Mouse (Mus musculus): ENCODE measurements around the gene Ggact.

DNA sequence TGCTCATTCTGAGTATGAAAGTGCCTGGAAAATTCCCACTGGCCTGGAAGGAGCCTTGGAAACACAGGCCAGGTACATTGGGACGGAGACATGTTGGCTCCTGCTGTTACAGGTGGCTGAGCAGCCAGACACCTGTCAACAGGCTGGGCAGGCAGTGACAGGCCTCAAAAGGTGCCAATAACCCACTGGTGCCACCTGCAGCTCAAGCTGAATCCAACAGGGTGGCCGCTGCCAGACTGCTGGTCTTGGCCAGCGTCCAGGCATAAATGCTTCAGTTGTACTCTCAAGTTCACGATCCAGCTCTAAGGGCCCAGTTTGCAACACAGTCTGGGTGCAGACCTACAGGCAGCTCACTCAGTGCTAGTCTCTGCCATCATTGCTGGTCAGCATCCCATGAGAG is 10.7 kb downstream of the Ggact start:
- peak; percentile 29; the same call in 1 of the 2 replicates for TF ChIP-seq CTCF (IDR thresholded peaks at IDR 0.05; ENCODE audit: insufficient read depth, low read length)
- TF ChIP-seq POLR2A (IDR thresholded peaks at IDR 0.05; ENCODE audit: borderline replicate concordance, extremely low read depth, low read depth, low read length), result no peak

Measured in lung, adult 2 months (tissue).